Mouse (Mus musculus): Measurements from ENCODE around the gene Scarf1. TPM values are rescaled to one million over a fixed set of nuclear protein-coding genes. Genes with fewer than 3 reads are reported as not detected.

The Scarf1 gene
- polyA plus RNA-seq, 1 experiment from 2014 or later = 4.4 TPM

GRCm38 (mm10) chr11:75532340-75533277 is 19.3 kb downstream of the Scarf1 start:
- Histone ChIP-seq H3K27me3 (ENCODE audit: control insufficient read depth, insufficient read depth, low read length) (no peaks in the 10 kb centered on the region), H3K9ac (ENCODE audit: low read length) (peak overlapping the region; percentile 97), H3K4me3 (ENCODE audit: low read depth, low read length) (peak overlapping the region; percentile 80), H3K9me3 (ENCODE audit: control insufficient read depth, low read length) (no peaks in the 10 kb centered on the region), H3K36me3 (ENCODE audit: control insufficient read depth, insufficient read depth, low read length) (no peaks in the 10 kb centered on the region), H3K27ac (ENCODE audit: low read depth, low read length) (peak overlapping the region; percentile 92), H3K4me2 (ENCODE audit: low read depth) (peak overlapping the region; percentile 100), H3K4me1 (ENCODE audit: control insufficient read depth, insufficient read depth, low read length) (peaks cover 9% of the 10 kb centered on the region; the same call in 1 of the 2 replicates)
- DNase-seq (ENCODE audit: low spot score) (no peak), ATAC-seq (ENCODE audit: insufficient read depth, low FRiP score, low TSS enrichment) (no peak)
- 15% methylated on average over 38 of the region's 38 CpGs for WGBS

- Histone ChIP-seq H3K27me3 (ENCODE audit: control insufficient read depth, insufficient read depth, low read length) (no peaks in the 10 kb centered on the region), H3K4me3 (ENCODE audit: low read depth, low read length) (0 out of 2 replicates have a peak overlapping the region, but pooled peaks have one; percentile 6), H3K9me3 (ENCODE audit: control insufficient read depth, low read length) (no peaks in the 10 kb centered on the region), H3K4me1 (ENCODE audit: control insufficient read depth, insufficient read depth, low read length) (peaks cover 13% of the 10 kb centered on the region; the same call in 1 of the 2 replicates), H3K36me3 (ENCODE audit: control insufficient read depth, insufficient read depth, low read length) (no peaks in the 10 kb centered on the region), H3K27ac (ENCODE audit: low read depth, low read length) (no peak overlapping the region), H3K4me2 (ENCODE audit: low read depth) (peak overlapping the region; percentile 100), H3K9ac (ENCODE audit: low read length) (0 out of 2 replicates have a peak overlapping the region, but pooled peaks have one; percentile 97)
- no peak for DNase-seq (ENCODE audit: low spot score)
- WGBS = 84% methylated on average over 6 of the region's 6 CpGs
- ATAC-seq (ENCODE audit: insufficient read depth, low FRiP score, low TSS enrichment) = no peak
These were observed 20.1 kb downstream of the Scarf1 start for GRCm38 (mm10) chr11:75533314-75534015.

- Histone ChIP-seq H3K4me1 (ENCODE audit: control insufficient read depth, insufficient read depth, low read length) (peaks cover 13% of the 10 kb centered on the region; the same call in 1 of the 2 replicates), H3K4me2 (ENCODE audit: low read depth) (no peak overlapping the region), H3K9ac (ENCODE audit: low read length) (no peak overlapping the region), H3K27ac (ENCODE audit: low read depth, low read length) (no peak overlapping the region), H3K36me3 (ENCODE audit: control insufficient read depth, insufficient read depth, low read length) (no peaks in the 10 kb centered on the region), H3K27me3 (ENCODE audit: control insufficient read depth, insufficient read depth, low read length) (no peaks in the 10 kb centered on the region), H3K4me3 (ENCODE audit: low read depth, low read length) (no peak overlapping the region), H3K9me3 (ENCODE audit: control insufficient read depth, low read length) (no peaks in the 10 kb centered on the region)
- DNase-seq (ENCODE audit: low spot score) (no peak), ATAC-seq (ENCODE audit: insufficient read depth, low FRiP score, low TSS enrichment) (no peak)
- 71% methylated on average over 4 of the region's 4 CpGs for WGBS
These were observed 21.1 kb downstream of the Scarf1 start for GRCm38 (mm10) chr11:75534286-75535033.

DNA sequence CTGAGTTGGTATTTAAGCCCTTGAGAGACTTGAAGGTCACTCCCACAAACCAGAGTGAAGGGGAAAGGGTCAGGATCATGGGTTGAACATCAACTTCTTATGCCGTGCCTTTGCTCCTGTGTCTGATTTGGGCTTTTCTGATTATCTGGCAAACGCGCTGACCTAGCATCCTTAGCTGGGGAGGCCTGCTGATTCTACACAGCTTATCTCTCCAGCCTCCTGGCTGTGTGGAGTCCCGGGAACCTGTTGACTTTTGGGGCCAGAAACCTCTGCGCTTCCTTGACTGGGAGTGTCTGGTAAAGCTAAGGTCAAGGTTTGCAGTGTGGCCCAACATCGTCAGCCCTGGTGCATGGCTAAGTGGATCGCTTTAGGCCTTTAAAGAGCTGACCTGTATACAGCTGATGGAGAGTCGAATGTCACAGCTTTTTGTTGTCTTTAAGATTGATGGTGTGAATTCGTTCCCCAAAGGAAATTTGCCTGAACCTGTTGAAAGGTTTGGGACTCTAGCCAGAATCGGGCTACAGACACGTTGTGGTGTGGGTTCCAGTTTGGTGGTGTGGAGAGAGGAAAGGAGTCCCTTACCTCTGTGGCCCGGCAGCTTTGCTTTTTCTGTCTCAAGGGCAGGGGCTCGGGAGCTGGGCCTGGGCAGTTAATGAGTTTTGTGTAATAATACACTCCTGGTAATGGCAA is 21.9 kb downstream of the Scarf1 start:
- Histone ChIP-seq H3K9ac (ENCODE audit: low read length) (no peak overlapping the region; the same call in 1 of the 2 replicates), H3K9me3 (ENCODE audit: control insufficient read depth, low read length) (no peaks in the 10 kb centered on the region), H3K27me3 (ENCODE audit: control insufficient read depth, insufficient read depth, low read length) (no peaks in the 10 kb centered on the region), H3K4me3 (ENCODE audit: low read depth, low read length) (no peak overlapping the region), H3K36me3 (ENCODE audit: control insufficient read depth, insufficient read depth, low read length) (no peaks in the 10 kb centered on the region), H3K27ac (ENCODE audit: low read depth, low read length) (no peak overlapping the region), H3K4me2 (ENCODE audit: low read depth) (no peak overlapping the region), H3K4me1 (ENCODE audit: control insufficient read depth, insufficient read depth, low read length) (peaks cover 13% of the 10 kb centered on the region; the same call in 1 of the 2 replicates)
- DNase-seq (ENCODE audit: low spot score) = no peak
- WGBS = 52% methylated on average over 13 of the region's 13 CpGs
- no peak for ATAC-seq (ENCODE audit: insufficient read depth, low FRiP score, low TSS enrichment)

GRCm38 (mm10) chr11:75536255-75537024 is 23.1 kb downstream of the Scarf1 start:
- no peak overlapping the region for H3K27ac ChIP-seq (ENCODE audit: low read depth, low read length)
- no peaks in the 10 kb centered on the region for H3K27me3 ChIP-seq (ENCODE audit: control insufficient read depth, insufficient read depth, low read length)
- H3K4me1 ChIP-seq (ENCODE audit: control insufficient read depth, insufficient read depth, low read length) = peaks cover 13% of the 10 kb centered on the region; the same call in 1 of the 2 replicates
- no peak overlapping the region for H3K9ac ChIP-seq (ENCODE audit: low read length)
- no peak for DNase-seq (ENCODE audit: low spot score)
- no peak for ATAC-seq (ENCODE audit: insufficient read depth, low FRiP score, low TSS enrichment)
- 90% methylated on average over 12 of the region's 12 CpGs for WGBS
- no peaks in the 10 kb centered on the region for H3K9me3 ChIP-seq (ENCODE audit: control insufficient read depth, low read length)
- H3K4me2 ChIP-seq (ENCODE audit: low read depth) = no peak overlapping the region
- no peaks in the 10 kb centered on the region for H3K36me3 ChIP-seq (ENCODE audit: control insufficient read depth, insufficient read depth, low read length)
- no peak overlapping the region for H3K4me3 ChIP-seq (ENCODE audit: low read depth, low read length)

GRCm38 (mm10) chr11:75537025-75537414 is 23.7 kb downstream of the Scarf1 start:
- Histone ChIP-seq H3K9me3 (ENCODE audit: control insufficient read depth, low read length) (no peaks in the 10 kb centered on the region), H3K36me3 (ENCODE audit: control insufficient read depth, insufficient read depth, low read length) (no peaks in the 10 kb centered on the region), H3K4me2 (ENCODE audit: low read depth) (no peak overlapping the region), H3K27ac (ENCODE audit: low read depth, low read length) (no peak overlapping the region), H3K4me1 (ENCODE audit: control insufficient read depth, insufficient read depth, low read length) (peaks cover 13% of the 10 kb centered on the region; the same call in 1 of the 2 replicates), H3K4me3 (ENCODE audit: low read depth, low read length) (no peak overlapping the region), H3K27me3 (ENCODE audit: control insufficient read depth, insufficient read depth, low read length) (no peaks in the 10 kb centered on the region), H3K9ac (ENCODE audit: low read length) (no peak overlapping the region)
- DNase-seq (ENCODE audit: low spot score) (no peak), ATAC-seq (ENCODE audit: insufficient read depth, low FRiP score, low TSS enrichment) (no peak)
- 91% methylated on average over 8 of the region's 8 CpGs for WGBS

DNA sequence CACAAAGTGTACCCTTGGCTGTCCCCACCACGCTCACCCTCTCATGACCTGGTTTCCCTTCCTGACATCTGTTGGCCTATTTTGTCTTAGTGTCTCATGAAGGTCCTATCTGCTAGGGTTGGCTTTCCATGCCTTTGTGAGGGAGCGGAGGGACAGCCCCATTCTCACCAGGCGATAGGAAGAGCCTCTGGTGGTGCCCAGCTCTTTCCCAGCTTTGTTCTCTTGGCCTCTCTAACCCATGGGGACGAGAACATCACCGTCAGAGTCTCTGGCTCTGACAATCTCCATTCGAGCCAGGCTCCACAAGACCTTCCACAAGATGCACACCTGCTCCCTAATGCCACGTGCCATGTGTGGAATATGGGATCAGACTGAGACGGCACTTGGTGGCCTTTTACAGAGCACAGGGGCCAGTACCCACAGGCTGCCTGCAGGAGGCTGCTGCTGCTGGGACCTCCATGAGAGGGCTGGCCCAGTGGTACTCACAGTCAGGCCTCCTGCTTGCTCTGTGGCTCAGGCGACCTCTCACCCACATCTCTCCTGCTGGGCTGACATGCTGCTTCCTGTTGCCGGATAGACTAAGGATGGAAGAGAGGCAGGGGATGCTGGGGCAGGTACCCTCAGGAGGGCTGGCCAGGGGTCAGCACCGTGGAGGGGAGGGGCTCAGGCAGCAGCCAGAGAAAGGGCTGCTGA is 24.3 kb downstream of the Scarf1 start:
- WGBS = 51% methylated on average over 11 of the region's 11 CpGs
- H3K4me3 ChIP-seq (ENCODE audit: low read depth, low read length) = no peak overlapping the region
- peak overlapping the region; percentile 23; the same call in 1 of the 2 replicates for H3K9ac ChIP-seq (ENCODE audit: low read length)
- no peak overlapping the region for H3K4me2 ChIP-seq (ENCODE audit: low read depth)
- H3K4me1 ChIP-seq (ENCODE audit: control insufficient read depth, insufficient read depth, low read length) = peaks cover 13% of the 10 kb centered on the region; the same call in 1 of the 2 replicates
- no peaks in the 10 kb centered on the region for H3K36me3 ChIP-seq (ENCODE audit: control insufficient read depth, insufficient read depth, low read length)
- DNase-seq (ENCODE audit: low spot score) (no peak), ATAC-seq (ENCODE audit: insufficient read depth, low FRiP score, low TSS enrichment) (no peak)
- no peaks in the 10 kb centered on the region for H3K27me3 ChIP-seq (ENCODE audit: control insufficient read depth, insufficient read depth, low read length)
- peak overlapping the region; percentile 53 for H3K27ac ChIP-seq (ENCODE audit: low read depth, low read length)
- no peaks in the 10 kb centered on the region for H3K9me3 ChIP-seq (ENCODE audit: control insufficient read depth, low read length)
